In genomic region chr8:107164251-107164773, GRCm38 (mm10) we compare ENCODE assay signal across 9 mouse cellular contexts. TPM values are rescaled to one million over a fixed set of nuclear protein-coding genes. Genes with fewer than 3 reads are reported as not detected.
DNase-seq lines count a peak whose midpoint lies in the region; ATAC-seq and TF ChIP-seq lines count a peak whose summit lies in the region.
"Had no signal": no experiment of that assay in that cellular context is flagged by ENCODE, and none has a peak within 500 bp of the region (broad histone marks: within the 10 kb centered on the region; RNA-seq: fewer than 3 reads in every experiment).

No protein-coding gene starts in this region.

- intact Hi-C loops in heart, postnatal 10 days (cut with DNase I) = no loop called here

- peak; percentile 92 for DNase-seq in heart, adult 11 months
- no peak for DNase-seq in heart, postnatal 10 days
- peak; percentile 32 to 40 for DNase-seq in spleen, postnatal 36 days (ENCODE audit: low spot score in 2 of 2)
- DNase-seq in spleen, adult 12 weeks (ENCODE audit: low spot score) = no peak
- DNase-seq in embryo, embryonic 10 days (ENCODE audit: low spot score) = no peak
- no peak for DNase-seq in adrenal gland, adult 18-20 months (ENCODE audit: low spot score in 2 of 2)
- no peak for DNase-seq in layer of hippocampus, adult 2 months (ENCODE audit: low spot score in 2 of 2)
- DNase-seq: cerebellum, adult 11 months had no signal

- H3K4me3 ChIP-seq in layer of hippocampus, adult 2 months = no peak overlapping the region

- TF ChIP-seq CTCF in layer of hippocampus, adult 2 months (conservative IDR thresholded peaks at IDR 0.05) = no peak

- peak; percentile 82 for ATAC-seq in megakaryocyte progenitor cell, adult 5-6 weeks (replicated peaks; ENCODE audit: poor library complexity)

- no peak overlapping the region for H3K27ac ChIP-seq in layer of hippocampus, adult 2 months

RNA-seq across cellular contexts. Expression of gene Cyb5b, which starts 13.9 kb away (rescaled TPM):
- total RNA-seq in heart, postnatal 10 days (2021) = 10 to 100 TPM; 47.0 to 48.9 TPM
- 54.1 and 58.4 TPM in 2 replicates for total RNA-seq in megakaryocyte progenitor cell, adult 5-6 weeks (2015)
- total RNA-seq in megakaryocyte progenitor cell, adult 5-6 weeks (2017) = 61.0 and 67.1 TPM in 2 replicates
- total RNA-seq in adrenal gland, adult 18-20 months (2021) = 100 to 1,000 TPM; 320 to 493 TPM
- 100 to 1,000 TPM; 103 to 104 TPM for total RNA-seq in layer of hippocampus, adult 2 months (2021)

Comparison
In these comparisons a context has a peak if more than half of its experiments do, and no peak if none do; other contexts are left out.
1. DNase-seq: peak in heart, adult 11 months (single experiment) and spleen, postnatal 36 days (2 of 2); none in heart, postnatal 10 days (0 of 2), spleen, adult 12 weeks (single experiment), embryo, embryonic 10 days (single experiment), adrenal gland, adult 18-20 months (0 of 2) and layer of hippocampus, adult 2 months (0 of 2).